Mouse (Mus musculus) adrenal gland, adult 8-10 months (tissue): ENCODE results near the gene 4930402F06Rik. TPM values are rescaled to one million over a fixed set of nuclear protein-coding genes. Genes with fewer than 3 reads are reported as not detected.

Experiments used
- DNase-seq: peaks from one replicate; pipeline ENCODE4 v3.0.0; 2022
- total RNA-seq, 4 experiments: library from RNA; stranded (reverse); gene quantifications; 2 replicates each; pipeline ENCODE4 v1.2.4; 2022

4930402F06Rik gene
- total RNA-seq, result not detected

GRCm38 (mm10) chr2:35397096-35397495 is at the start of gene 4930402F06Rik:
Gene 4930402F06Rik, minus strand, starts transcription at chr2:35397175.
- DNase-seq, result no peak

GRCm38 (mm10) chr2:35446300-35446699 is 49.3 kb upstream of the 4930402F06Rik start:
- no peak for DNase-seq

GRCm38 (mm10) chr2:35445610-35446009 is 48.6 kb upstream of the 4930402F06Rik start:
- DNase-seq, result no peak

- no peak for DNase-seq
These were observed 47.8 kb upstream of the 4930402F06Rik start for GRCm38 (mm10) chr2:35444764-35445262.

- no peak for DNase-seq
These were observed 47.2 kb upstream of the 4930402F06Rik start for GRCm38 (mm10) chr2:35443981-35444763.

- no peak for DNase-seq
These were observed 46.4 kb upstream of the 4930402F06Rik start for GRCm38 (mm10) chr2:35443325-35443724.

- no peak for DNase-seq
These were observed 45.1 kb upstream of the 4930402F06Rik start for GRCm38 (mm10) chr2:35442079-35442478.

- DNase-seq, result no peak
These were observed 44.4 kb upstream of the 4930402F06Rik start for GRCm38 (mm10) chr2:35441419-35441818.

- DNase-seq, result peak; percentile 86
These were observed 43.5 kb upstream of the 4930402F06Rik start for GRCm38 (mm10) chr2:35440480-35440879.

- no peak for DNase-seq
These were observed 40.8 kb upstream of the 4930402F06Rik start for GRCm38 (mm10) chr2:35437796-35438195.

GRCm38 (mm10) chr2:35434576-35435123 is 37.7 kb upstream of the 4930402F06Rik start:
- DNase-seq, result no peak

- DNase-seq, result no peak
These were observed 36.5 kb upstream of the 4930402F06Rik start for GRCm38 (mm10) chr2:35433428-35433827.

GRCm38 (mm10) chr2:35432472-35432871 is 35.5 kb upstream of the 4930402F06Rik start:
- DNase-seq, result no peak

GRCm38 (mm10) chr2:35432011-35432410 is 35.0 kb upstream of the 4930402F06Rik start:
- DNase-seq, result no peak

GRCm38 (mm10) chr2:35430806-35431205 is 33.8 kb upstream of the 4930402F06Rik start:
- no peak for DNase-seq

- no peak for DNase-seq
These were observed 31.8 kb upstream of the 4930402F06Rik start for GRCm38 (mm10) chr2:35428615-35429300.

- DNase-seq, result no peak
These were observed 30.6 kb upstream of the 4930402F06Rik start for GRCm38 (mm10) chr2:35427559-35427958.

GRCm38 (mm10) chr2:35423711-35424339 is 26.9 kb upstream of the 4930402F06Rik start:
- no peak for DNase-seq

GRCm38 (mm10) chr2:35422384-35422783 is 25.4 kb upstream of the 4930402F06Rik start:
- no peak for DNase-seq

GRCm38 (mm10) chr2:35420681-35421080 is 23.7 kb upstream of the 4930402F06Rik start:
- no peak for DNase-seq

GRCm38 (mm10) chr2:35419671-35420070 is 22.7 kb upstream of the 4930402F06Rik start:
- DNase-seq, result no peak

- no peak for DNase-seq
These were observed 22.3 kb upstream of the 4930402F06Rik start for GRCm38 (mm10) chr2:35419243-35419642.

GRCm38 (mm10) chr2:35417231-35417630 is 20.3 kb upstream of the 4930402F06Rik start:
- no peak for DNase-seq
